Mouse (Mus musculus) olfactory bulb, adult 2 months (tissue): ENCODE data around the gene Tpst2.

Experiments used
- CTCF ChIP-seq: fragments of 200-500 bp; IDR thresholded peaks from 2 replicates; pipeline ENCODE4 v1.5.1; 2012; ENCODE audit warnings: low read depth, mild to moderate bottlenecking, low read length, moderate library complexity; ENCODE audit not compliant: insufficient read depth
- POLR2A ChIP-seq: fragments of 200-500 bp; IDR thresholded peaks from 2 replicates; pipeline ENCODE4 v1.6.1; 2012; ENCODE audit warnings: mild to moderate bottlenecking, low read depth, low read length, moderate library complexity; ENCODE audit not compliant: insufficient read depth

- no peak for TF ChIP-seq POLR2A
- no peak for TF ChIP-seq CTCF
Measured at GRCm38 (mm10) chr5:112300721-112301308, 24.3 kb downstream of the Tpst2 start.
